Mouse (Mus musculus) forebrain, postnatal 0 days (tissue): ENCODE measurements around the gene Ddx28. TPM values are rescaled to one million over a fixed set of nuclear protein-coding genes. Genes with fewer than 3 reads are reported as not detected.
A peak's percentile ranks its signal among the peaks of the same experiment; 100 is the strongest.

Experiments
- ATAC-seq: fragments of 200-750 bp; cut with Nextera tagmentation; 2 replicates; pipeline ENCODE4 v1.8.0; 2017; ENCODE audit warnings: mild to moderate bottlenecking, moderate library complexity
- DNase-seq: peaks from one replicate; pipeline ENCODE4 v3.0.0-alpha.2; 2015
- H3K27ac ChIP-seq: fragments of 300-500 bp; sonication (generic); 2 replicates; pipeline ENCODE4 v1.5.1; 2014; ENCODE audit warnings: low read depth, mild to moderate bottlenecking, antibody characterized with exemption, low read length, moderate library complexity, mixed read lengths
- H3K27me3 ChIP-seq: fragments of 300-500 bp; sonication (generic); 2 replicates; pipeline ENCODE4 v1.6.1; 2014; ENCODE audit warnings: mild to moderate bottlenecking, low read length, mixed read lengths; ENCODE audit not compliant: insufficient read depth
- H3K36me3 ChIP-seq: fragments of 300-500 bp; sonication (generic); 2 replicates; pipeline ENCODE4 v1.6.1; 2014; ENCODE audit warnings: mild to moderate bottlenecking, moderate library complexity; ENCODE audit not compliant: insufficient read depth
- H3K4me1 ChIP-seq: fragments of 300-500 bp; sonication (generic); 2 replicates; pipeline ENCODE4 v1.6.1; 2014; ENCODE audit warnings: antibody characterized with exemption; ENCODE audit not compliant: insufficient read depth
- H3K4me2 ChIP-seq: fragments of 300-500 bp; sonication (generic); 2 replicates; pipeline ENCODE4 v1.6.1; 2014; ENCODE audit warnings: low read depth, mild to moderate bottlenecking, moderate library complexity
- H3K4me3 ChIP-seq: fragments of 300-500 bp; sonication (generic); 2 replicates; pipeline ENCODE4 v1.5.1; 2014; ENCODE audit warnings: low read depth, low read length, mixed read lengths
- H3K9ac ChIP-seq: fragments of 300-500 bp; sonication (generic); 2 replicates; pipeline ENCODE4 v1.6.1; 2014; ENCODE audit warnings: mild to moderate bottlenecking
- H3K9me3 ChIP-seq: fragments of 300-500 bp; sonication (generic); 2 replicates; pipeline ENCODE4 v1.6.1; 2016; ENCODE audit warnings: low read length
- CTCF ChIP-seq: sonication (generic); IDR thresholded peaks from 2 replicates; pipeline ENCODE4 v1.5.1; 2016; ENCODE audit warnings: antibody characterized with exemption, control low read depth, low read depth
- WGBS: fragments of 180-500 bp; shearing (Covaris S2); extraction: QIAGEN DNeasy Blood & Tissue Kit; methylation state at CpG from one replicate; pipeline ENCODE4 v1.1.7; 2014; 5-methylcytosine and 5-hydroxymethylcytosine counted together
- polyA plus RNA-seq: library from polyadenylated mRNA; unstranded; fragments of >200 nt; fragmentation: Nextera tagmentation; extraction: Ambion mirVana; gene quantifications from 2 replicates; pipeline ENCODE4 v1.2.1, GENCODE M21; 2015
- total RNA-seq: library from RNA; depleted of rRNA; stranded (reverse); fragments of >200 nt; gene quantifications from 2 replicates; pipeline ENCODE4 v1.2.3, GENCODE M21; 2014; rRNA removed

Ddx28 gene
- total and polyA plus RNA-seq, 2 experiments from 2014 or later, result 23.7 to 33.8 TPM

- no peak for TF ChIP-seq CTCF
- Histone ChIP-seq H3K27me3 (peaks cover 15% of the 10 kb centered on the region), H3K4me1 (no peaks in the 10 kb centered on the region; the same call in 1 of the 2 replicates), H3K27ac (no peak overlapping the region), H3K4me3 (peak overlapping the region; percentile 60), H3K36me3 (no peaks in the 10 kb centered on the region), H3K4me2 (peak overlapping the region; percentile 66), H3K9me3 (no peaks in the 10 kb centered on the region), H3K9ac (peak overlapping the region; percentile 56)
- ATAC-seq (peak; percentile 75), DNase-seq (peak; percentile 14)
- WGBS, result 5% methylated on average over 40 of the region's 40 CpGs
Observed at GRCm38 (mm10) chr8:105965266-105965904, 46.3 kb downstream of the Ddx28 start.

GRCm38 (mm10) chr8:105964506-105965265 is 47.0 kb downstream of the Ddx28 start:
- Histone ChIP-seq H3K4me3 (peak overlapping the region; percentile 60; the same call in 1 of the 2 replicates), H3K4me1 (no peaks in the 10 kb centered on the region; the same call in 1 of the 2 replicates), H3K9ac (no peak overlapping the region), H3K27me3 (peaks cover 15% of the 10 kb centered on the region), H3K9me3 (no peaks in the 10 kb centered on the region), H3K4me2 (peak overlapping the region; percentile 66), H3K36me3 (no peaks in the 10 kb centered on the region), H3K27ac (no peak overlapping the region)
- no peak for TF ChIP-seq CTCF
- WGBS, result 71% methylated on average over 12 of the region's 12 CpGs
- DNase-seq (no peak), ATAC-seq (no peak)

GRCm38 (mm10) chr8:105961536-105961935 is 50.1 kb downstream of the Ddx28 start:
- DNase-seq, result no peak
- Histone ChIP-seq H3K27me3 (peaks cover 1% of the 10 kb centered on the region), H3K4me3 (no peak overlapping the region), H3K4me1 (no peaks in the 10 kb centered on the region), H3K4me2 (no peak overlapping the region), H3K27ac (no peak overlapping the region), H3K36me3 (no peaks in the 10 kb centered on the region), H3K9me3 (no peaks in the 10 kb centered on the region), H3K9ac (no peak overlapping the region)
- no peak for ATAC-seq
- TF ChIP-seq CTCF, result no peak
- 88% methylated on average over 10 of the region's 10 CpGs for WGBS

- Histone ChIP-seq H3K27ac (no peak overlapping the region), H3K4me3 (no peak overlapping the region), H3K9me3 (no peaks in the 10 kb centered on the region), H3K9ac (no peak overlapping the region), H3K27me3 (no peaks in the 10 kb centered on the region), H3K4me1 (no peaks in the 10 kb centered on the region), H3K36me3 (no peaks in the 10 kb centered on the region), H3K4me2 (no peak overlapping the region)
- ATAC-seq (no peak), DNase-seq (no peak)
- no peak for TF ChIP-seq CTCF
- WGBS, result 77% methylated on average over 14 of the region's 14 CpGs
Observed at GRCm38 (mm10) chr8:105961101-105961500, 50.6 kb downstream of the Ddx28 start.

Other genes with a start within 250 kb of the Ddx28 start
- gene Ranbp10, start 184.5 kb downstream of the Ddx28 start, total RNA-seq, result 9.8 and 13.6 TPM in 2 replicates
- gene Ranbp10, start 184.5 kb downstream of the Ddx28 start, polyA plus RNA-seq, result 3.5 and 4.5 TPM in 2 replicates
- 0.67 and 1.2 TPM in 2 replicates for gene Tsnaxip1, start 184.2 kb downstream of the Ddx28 start, total RNA-seq
- 0.92 and 1.1 TPM in 2 replicates for gene Tsnaxip1, start 184.2 kb downstream of the Ddx28 start, polyA plus RNA-seq
- gene Cenpt, start 158.6 kb downstream of the Ddx28 start, total RNA-seq, result 42.4 and 44.7 TPM in 2 replicates
- 39.0 and 42.8 TPM in 2 replicates for gene Cenpt, start 158.6 kb downstream of the Ddx28 start, polyA plus RNA-seq
- gene Thap11, start 156.8 kb downstream of the Ddx28 start, total RNA-seq, result 60.4 and 81.9 TPM in 2 replicates
- gene Thap11, start 156.8 kb downstream of the Ddx28 start, polyA plus RNA-seq, result 48.6 and 57.2 TPM in 2 replicates
- gene Nutf2, start 151.3 kb downstream of the Ddx28 start, total RNA-seq, result 70.4 and 89.5 TPM in 2 replicates
- gene Nutf2, start 151.3 kb downstream of the Ddx28 start, polyA plus RNA-seq, result 142 and 146 TPM in 2 replicates
- gene Edc4, start 131.0 kb downstream of the Ddx28 start, total RNA-seq, result 85.3 and 96.7 TPM in 2 replicates
- gene Edc4, start 131.0 kb downstream of the Ddx28 start, polyA plus RNA-seq, result 36.1 and 41.7 TPM in 2 replicates
- gene Nrn1l, start 118.3 kb downstream of the Ddx28 start, total RNA-seq, result 0.92 TPM in 1 of 2 replicates, not detected in the other
- gene Nrn1l, start 118.3 kb downstream of the Ddx28 start, polyA plus RNA-seq, result 0.36 and 1.2 TPM in 2 replicates
- 16.6 and 24.5 TPM in 2 replicates for gene Pskh1, start 111.4 kb downstream of the Ddx28 start, total RNA-seq
- gene Pskh1, start 111.4 kb downstream of the Ddx28 start, polyA plus RNA-seq, result 8.0 and 10.4 TPM in 2 replicates
- gene Ctrl, start 78.0 kb downstream of the Ddx28 start, total RNA-seq, result 1.0 and 3.3 TPM in 2 replicates
- 1.1 and 1.9 TPM in 2 replicates for gene Ctrl, start 78.0 kb downstream of the Ddx28 start, polyA plus RNA-seq
- 46.5 and 63.7 TPM in 2 replicates for gene Psmb10, start 73.4 kb downstream of the Ddx28 start, total RNA-seq
- gene Psmb10, start 73.4 kb downstream of the Ddx28 start, polyA plus RNA-seq, result 86.2 and 95.8 TPM in 2 replicates
- 6.0 and 7.9 TPM in 2 replicates for gene Lcat, start 68.5 kb downstream of the Ddx28 start, total RNA-seq
- 3.8 and 5.9 TPM in 2 replicates for gene Lcat, start 68.5 kb downstream of the Ddx28 start, polyA plus RNA-seq
- gene Slc12a4, start 45.8 kb downstream of the Ddx28 start, total RNA-seq, result 9.7 and 12.4 TPM in 2 replicates
- gene Slc12a4, start 45.8 kb downstream of the Ddx28 start, polyA plus RNA-seq, result 9.8 and 12.1 TPM in 2 replicates
- gene Dpep3, start 32.5 kb downstream of the Ddx28 start, total RNA-seq, result not detected in 2 replicates
- not detected in 2 replicates for gene Dpep3, start 32.5 kb downstream of the Ddx28 start, polyA plus RNA-seq
- 14.3 and 17.8 TPM in 2 replicates for gene Dus2, start 20.5 kb downstream of the Ddx28 start, total RNA-seq
- gene Dus2, start 20.5 kb downstream of the Ddx28 start, polyA plus RNA-seq, result 15.2 and 21.7 TPM in 2 replicates
- gene Dpep2nb, start 5.9 kb downstream of the Ddx28 start, total RNA-seq, result not detected in 2 replicates
- not detected in 2 replicates for gene Dpep2nb, start 5.9 kb downstream of the Ddx28 start, polyA plus RNA-seq
- gene Nfatc3, start 47.0 kb upstream of the Ddx28 start, total RNA-seq, result 11.4 and 16.0 TPM in 2 replicates
- 0.93 and 1.9 TPM in 2 replicates for gene Nfatc3, start 47.0 kb upstream of the Ddx28 start, polyA plus RNA-seq
- 0.14 TPM in 1 of 2 replicates, not detected in the other for gene Esrp2, start 125.1 kb upstream of the Ddx28 start, total RNA-seq
- gene Esrp2, start 125.1 kb upstream of the Ddx28 start, polyA plus RNA-seq, result not detected in 2 replicates
- 16.0 and 17.8 TPM in 2 replicates for gene Pla2g15, start 138.5 kb upstream of the Ddx28 start, total RNA-seq
- 11.7 and 15.6 TPM in 2 replicates for gene Pla2g15, start 138.5 kb upstream of the Ddx28 start, polyA plus RNA-seq
- gene Slc7a6, start 157.0 kb upstream of the Ddx28 start, total RNA-seq, result 29.9 and 43.6 TPM in 2 replicates
- 48.9 and 50.8 TPM in 2 replicates for gene Slc7a6, start 157.0 kb upstream of the Ddx28 start, polyA plus RNA-seq
- 59.3 and 73.1 TPM in 2 replicates for gene Slc7a6os, start 199.1 kb upstream of the Ddx28 start, total RNA-seq
- gene Slc7a6os, start 199.1 kb upstream of the Ddx28 start, polyA plus RNA-seq, result 32.4 and 36.3 TPM in 2 replicates
- gene Prmt7, start 199.1 kb upstream of the Ddx28 start, total RNA-seq, result 65.5 and 72.5 TPM in 2 replicates
- 47.0 and 49.6 TPM in 2 replicates for gene Prmt7, start 199.1 kb upstream of the Ddx28 start, polyA plus RNA-seq